ENCODE assay signal across 24 mouse cellular contexts in the genomic region with DNA sequence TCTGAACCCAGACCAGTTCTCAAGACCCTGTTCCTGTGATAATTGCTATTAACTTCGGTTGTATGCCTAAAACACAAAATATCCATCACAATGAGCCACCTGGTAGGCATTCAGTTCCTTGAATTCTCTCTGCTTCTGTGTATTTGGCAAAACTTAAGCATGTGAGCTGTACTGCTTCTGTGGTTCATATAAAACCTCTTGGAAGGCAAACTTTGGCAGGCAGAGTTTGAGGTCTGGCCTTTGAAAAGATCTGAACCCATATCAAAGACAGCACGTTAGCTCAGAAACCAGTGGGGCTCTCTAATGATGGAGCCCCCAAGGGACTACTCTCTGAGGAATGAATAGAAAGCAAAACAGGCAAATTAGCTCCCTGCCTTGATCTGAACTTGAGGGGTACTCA.
DNase-seq lines count a peak whose midpoint lies in the region; ATAC-seq and TF ChIP-seq lines count a peak whose summit lies in the region.
"Had no signal": no experiment of that assay in that cellular context is flagged by ENCODE, and none has a peak within 500 bp of the region (broad histone marks: within the 10 kb centered on the region; RNA-seq: fewer than 3 reads in every experiment).

No protein-coding gene starts in this region.

- no peak for TF ChIP-seq CTCF in midbrain, postnatal 0 days (IDR thresholded peaks at IDR 0.05)

- peaks cover 9% of the 10 kb centered on the region; the same call in 1 of the 2 replicates for H3K4me1 ChIP-seq in forebrain, embryonic 13.5 days
- H3K4me1 ChIP-seq in forebrain, embryonic 10.5 days: peaks cover 6% of the 10 kb centered on the region; the same call in 1 of the 2 replicates
- no peaks in the 10 kb centered on the region for H3K4me1 ChIP-seq in midbrain, embryonic 15.5 days
- H3K4me1 ChIP-seq in midbrain, postnatal 0 days (ENCODE audit: insufficient read depth, low read length): no peaks in the 10 kb centered on the region
- 0 out of 2 replicates have a peak, but pooled peaks cover 9% of the 10 kb centered on the region for H3K4me1 ChIP-seq in forebrain, embryonic 15.5 days
- H3K4me1 ChIP-seq: embryonic facial prominence, embryonic 12.5 days; hindbrain, embryonic 12.5 days; hindbrain, embryonic 15.5 days; intestine, embryonic 15.5 days had no signal

- no peak overlapping the region for H3K4me2 ChIP-seq in forebrain, embryonic 13.5 days
- no peak overlapping the region for H3K4me2 ChIP-seq in midbrain, embryonic 15.5 days
- H3K4me2 ChIP-seq in midbrain, postnatal 0 days (ENCODE audit: low read depth, low read length, poor library complexity, severe bottlenecking): no peak overlapping the region
- H3K4me2 ChIP-seq in forebrain, embryonic 15.5 days (replicated peaks): no peak overlapping the region
- H3K4me2 ChIP-seq: embryonic facial prominence, embryonic 12.5 days; heart, embryonic 11.5 days; hindbrain, embryonic 12.5 days; hindbrain, embryonic 15.5 days; intestine, embryonic 15.5 days had no signal

- no peaks in the 10 kb centered on the region for H3K36me3 ChIP-seq in forebrain, embryonic 13.5 days (ENCODE audit: poor library complexity, severe bottlenecking)
- no peaks in the 10 kb centered on the region for H3K36me3 ChIP-seq in forebrain, embryonic 10.5 days (replicated peaks)
- no peaks in the 10 kb centered on the region for H3K36me3 ChIP-seq in midbrain, embryonic 15.5 days (replicated peaks)
- H3K36me3 ChIP-seq in midbrain, postnatal 0 days (ENCODE audit: insufficient read depth, low read length): no peaks in the 10 kb centered on the region
- H3K36me3 ChIP-seq in forebrain, embryonic 15.5 days: no peaks in the 10 kb centered on the region
- H3K36me3 ChIP-seq: embryonic facial prominence, embryonic 12.5 days; hindbrain, embryonic 12.5 days; hindbrain, embryonic 15.5 days; intestine, embryonic 15.5 days had no signal

- intact Hi-C loops in gastrocnemius, postnatal 14 days (cut with DNase I; ENCODE audit: low total_unique reads): no loop called here

- H3K9ac ChIP-seq in forebrain, embryonic 13.5 days: no peak overlapping the region
- no peak overlapping the region for H3K9ac ChIP-seq in midbrain, embryonic 15.5 days
- H3K9ac ChIP-seq in midbrain, postnatal 0 days (replicated peaks; ENCODE audit: low read length, poor library complexity, severe bottlenecking): no peak overlapping the region
- no peak overlapping the region for H3K9ac ChIP-seq in forebrain, embryonic 15.5 days (replicated peaks)
- H3K9ac ChIP-seq: embryonic facial prominence, embryonic 12.5 days; hindbrain, embryonic 12.5 days; hindbrain, embryonic 15.5 days; intestine, embryonic 15.5 days had no signal

- WGBS in forebrain, embryonic 13.5 days: 15% methylated on average over 2 of the region's 2 CpGs
- 57% methylated on average over 2 of the region's 2 CpGs for WGBS in forebrain, embryonic 10.5 days
- 41% methylated on average over 2 of the region's 2 CpGs for WGBS in midbrain, embryonic 15.5 days
- 37% methylated on average over 2 of the region's 2 CpGs for WGBS in midbrain, postnatal 0 days
- WGBS in forebrain, embryonic 15.5 days: 11% methylated on average over 2 of the region's 2 CpGs

- no peak for DNase-seq in forebrain, embryonic 10.5 days (ENCODE audit: extremely low spot score, low spot score)
- DNase-seq in midbrain, postnatal 0 days (ENCODE audit: low spot score): no peak
- DNase-seq in gastrocnemius, postnatal 14 days: no peak
- DNase-seq in cerebellum, postnatal 4 days (ENCODE audit: low spot score in 2 of 2): no peak
- DNase-seq: adrenal gland, adult 2 months; adrenal gland, postnatal 14 days; cerebellum, adult 11-12 months; cerebellum, adult 8-10 months; cerebellum, postnatal 10 days; cerebellum, postnatal 36 days; gastrocnemius, adult 2 months; gastrocnemius, postnatal 25 days; kidney, adult 11 months; kidney, adult 8-10 months had no signal

- ATAC-seq in forebrain, embryonic 13.5 days: peak; percentile 71
- ATAC-seq in midbrain, embryonic 15.5 days (replicated peaks): peak; percentile 39; the same call in 1 of the 2 replicates
- ATAC-seq in midbrain, postnatal 0 days (ENCODE audit: low FRiP score): no peak
- peak; percentile 70 for ATAC-seq in forebrain, embryonic 15.5 days (replicated peaks)
- ATAC-seq: CD4-positive, CD25-positive, alpha-beta regulatory T cell, adult 4 months; intestine, embryonic 15.5 days had no signal

- H3K27ac ChIP-seq in forebrain, embryonic 13.5 days: no peak overlapping the region
- no peak overlapping the region for H3K27ac ChIP-seq in forebrain, embryonic 10.5 days
- H3K27ac ChIP-seq in midbrain, embryonic 15.5 days: no peak overlapping the region
- H3K27ac ChIP-seq in midbrain, postnatal 0 days (ENCODE audit: low read depth, low read length): no peak overlapping the region
- H3K27ac ChIP-seq in forebrain, embryonic 15.5 days (replicated peaks): no peak overlapping the region
- H3K27ac ChIP-seq: embryonic facial prominence, embryonic 12.5 days; gastrocnemius, adult 2 months; hindbrain, embryonic 12.5 days; hindbrain, embryonic 15.5 days; intestine, embryonic 15.5 days had no signal

- H3K9me3 ChIP-seq in forebrain, embryonic 13.5 days (replicated peaks): no peaks in the 10 kb centered on the region
- H3K9me3 ChIP-seq in forebrain, embryonic 10.5 days: no peaks in the 10 kb centered on the region
- H3K9me3 ChIP-seq in midbrain, embryonic 15.5 days: no peaks in the 10 kb centered on the region
- no peaks in the 10 kb centered on the region for H3K9me3 ChIP-seq in midbrain, postnatal 0 days (ENCODE audit: low read length)
- no peaks in the 10 kb centered on the region for H3K9me3 ChIP-seq in forebrain, embryonic 15.5 days
- H3K9me3 ChIP-seq: embryonic facial prominence, embryonic 12.5 days; hindbrain, embryonic 12.5 days; hindbrain, embryonic 15.5 days; intestine, embryonic 15.5 days had no signal

- no peaks in the 10 kb centered on the region for H3K27me3 ChIP-seq in forebrain, embryonic 13.5 days
- no peaks in the 10 kb centered on the region for H3K27me3 ChIP-seq in forebrain, embryonic 10.5 days (ENCODE audit: poor library complexity, severe bottlenecking)
- no peaks in the 10 kb centered on the region for H3K27me3 ChIP-seq in midbrain, embryonic 15.5 days (replicated peaks)
- no peaks in the 10 kb centered on the region for H3K27me3 ChIP-seq in midbrain, postnatal 0 days (ENCODE audit: insufficient read depth, low read length)
- no peaks in the 10 kb centered on the region for H3K27me3 ChIP-seq in forebrain, embryonic 15.5 days
- H3K27me3 ChIP-seq: embryonic facial prominence, embryonic 12.5 days; hindbrain, embryonic 12.5 days; hindbrain, embryonic 15.5 days; intestine, embryonic 15.5 days had no signal

- no peak overlapping the region for H3K4me3 ChIP-seq in forebrain, embryonic 13.5 days
- no peak overlapping the region for H3K4me3 ChIP-seq in forebrain, embryonic 10.5 days
- no peak overlapping the region for H3K4me3 ChIP-seq in midbrain, embryonic 15.5 days
- no peak overlapping the region for H3K4me3 ChIP-seq in midbrain, postnatal 0 days (ENCODE audit: low read depth, low read length)
- no peak overlapping the region for H3K4me3 ChIP-seq in forebrain, embryonic 15.5 days
- H3K4me3 ChIP-seq: embryonic facial prominence, embryonic 12.5 days; erythroblast, embryonic 14.5 days; gastrocnemius, adult 2 months; hindbrain, embryonic 12.5 days; hindbrain, embryonic 15.5 days; intestine, embryonic 15.5 days had no signal
